Mouse (Mus musculus): ENCODE measurements around the gene Pygo1. TPM values are rescaled to one million over a fixed set of nuclear protein-coding genes. Genes with fewer than 3 reads are reported as not detected.

Gene Pygo1
- total RNA-seq, 2 experiments from 2014 or later: 13.5 to 14.9 TPM

DNA sequence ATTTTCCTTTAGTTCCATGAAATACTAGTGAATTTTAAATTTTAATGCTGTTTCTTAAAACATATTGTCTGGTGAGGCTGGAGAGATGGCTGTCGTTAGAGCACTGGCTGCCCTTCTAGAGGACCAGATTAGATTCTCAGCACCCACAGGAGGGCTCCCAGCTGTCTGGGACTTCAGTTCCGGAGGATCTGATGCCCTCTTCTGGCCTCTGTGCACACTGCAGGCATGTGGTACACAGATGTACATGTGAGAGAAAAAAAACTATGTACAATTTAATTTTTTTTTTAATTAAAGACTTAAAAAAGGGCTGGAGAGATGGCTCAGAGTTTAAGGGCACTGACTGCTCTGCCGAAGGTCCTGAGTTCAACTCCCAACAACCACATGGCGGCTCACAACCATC lies 9.9 kb downstream of the Pygo1 start:
- DNase-seq: no peak

DNA sequence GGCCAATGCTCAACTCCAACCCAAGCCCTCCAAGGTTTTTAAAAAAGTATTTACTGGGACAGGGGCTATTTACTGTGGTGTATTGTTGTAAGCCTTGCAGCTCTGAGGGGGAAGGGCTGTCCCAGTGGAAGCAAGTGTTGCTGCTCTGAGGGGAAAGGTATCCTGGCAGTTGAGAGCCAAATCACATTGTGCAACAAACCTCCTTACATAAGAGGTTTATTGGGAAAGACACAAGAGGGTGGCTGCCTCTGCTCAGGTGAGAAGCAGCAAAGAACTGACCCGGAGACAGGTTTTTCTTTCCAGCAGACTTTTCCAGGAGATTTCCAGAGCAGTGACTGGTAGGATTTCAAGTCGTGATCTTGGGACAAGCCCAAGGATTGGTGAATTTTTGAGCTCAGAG lies 10.9 kb downstream of the Pygo1 start:
- DNase-seq: no peak

GRCm38 (mm10) chr9:72943424-72943823 lies 18.0 kb downstream of the Pygo1 start:
- no peak for DNase-seq

DNA sequence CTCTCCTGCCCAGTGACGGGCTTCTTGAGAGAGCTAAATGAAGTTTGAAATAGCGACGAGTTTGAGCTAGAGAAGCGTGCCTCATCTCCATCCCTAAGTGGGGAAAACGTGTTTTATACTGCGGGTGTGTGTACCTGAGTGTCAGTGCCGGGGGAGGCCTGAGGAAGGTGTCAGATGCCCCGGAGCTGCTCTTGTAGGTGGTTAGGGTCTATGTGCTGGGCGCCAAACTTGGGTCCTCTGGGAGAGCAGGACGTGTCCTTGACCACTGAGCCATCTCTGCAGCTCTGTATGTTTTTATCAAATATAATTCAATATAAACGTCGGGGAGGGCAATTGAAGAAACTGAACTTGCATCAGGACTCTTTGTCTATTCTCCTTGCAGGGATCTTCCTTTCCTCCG lies 18.8 kb downstream of the Pygo1 start:
- DNase-seq: no peak

DNA sequence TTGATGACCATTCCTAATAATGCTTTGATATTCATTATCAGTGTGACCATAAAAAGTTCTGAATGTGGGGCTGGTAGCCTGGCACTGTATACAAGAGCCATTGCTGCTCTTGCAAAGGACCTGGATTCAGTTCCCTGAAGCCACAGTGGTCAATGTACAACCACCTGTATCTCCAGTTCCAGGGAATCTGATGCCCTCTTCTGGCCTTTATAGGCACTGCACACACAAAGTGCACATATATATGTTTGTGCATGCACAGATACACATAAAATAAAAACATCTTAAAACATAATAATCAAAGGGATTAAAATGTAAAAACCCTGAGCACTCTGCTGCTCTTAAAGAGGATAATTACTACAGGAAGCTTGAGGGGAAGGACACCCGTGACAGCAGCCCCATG lies 21.6 kb downstream of the Pygo1 start:
- no peak for DNase-seq

GRCm38 (mm10) chr9:72949572-72949971 lies 24.1 kb downstream of the Pygo1 start:
- no peak for DNase-seq

GRCm38 (mm10) chr9:72954746-72955145 lies 29.3 kb downstream of the Pygo1 start:
- DNase-seq: peak in 1 of 2 experiments; percentile 33

GRCm38 (mm10) chr9:72955546-72955945 lies 30.1 kb downstream of the Pygo1 start:
- peak; percentile 27 to 57 for DNase-seq

DNA sequence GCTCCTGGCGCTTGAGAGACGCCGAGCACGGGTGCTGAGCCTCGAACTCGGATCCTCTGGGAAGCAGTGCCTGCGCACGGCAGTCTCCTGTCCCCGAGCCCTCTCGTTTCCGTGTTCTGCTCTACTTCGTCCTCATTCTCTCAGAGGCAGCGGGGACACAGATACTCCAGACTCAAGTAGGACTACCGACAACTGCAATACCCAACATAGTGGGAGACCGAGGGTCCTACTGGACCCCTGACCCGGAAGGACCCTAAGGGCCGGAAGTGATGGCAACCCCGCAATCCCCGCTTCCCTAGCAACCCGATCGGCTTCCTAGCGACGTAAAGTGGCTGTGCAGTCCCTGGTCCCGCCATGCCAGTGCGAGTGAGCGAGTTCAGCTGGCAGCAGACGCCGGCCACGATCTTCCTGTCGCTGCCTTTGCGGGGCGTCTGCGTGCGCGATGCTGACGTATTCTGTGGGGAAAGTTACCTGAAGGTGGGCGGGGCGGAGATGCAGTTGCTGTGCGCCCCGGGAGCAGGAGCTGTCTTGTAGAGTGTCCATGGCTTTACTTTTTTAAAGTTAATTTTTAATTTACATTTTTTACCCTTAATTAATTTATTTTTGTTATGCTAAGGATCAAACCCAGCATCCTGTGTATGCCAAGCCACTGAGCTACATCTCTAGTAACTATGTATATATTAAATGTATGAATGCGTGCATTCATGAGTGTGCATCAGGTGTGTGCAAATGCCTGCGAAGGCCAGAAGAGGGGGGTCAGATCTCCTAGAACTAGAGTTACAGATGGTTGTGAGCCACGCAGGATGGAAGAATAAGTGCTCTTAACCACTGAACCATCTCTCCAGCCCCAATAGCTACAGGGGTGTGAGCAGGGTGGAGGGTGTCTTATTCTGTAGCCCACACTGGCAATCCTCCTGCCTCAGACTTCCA lies 33.3 kb downstream of the Pygo1 start, which contains the start of the genes Dyx1c1 and Gm44503:
Gene Dyx1c1, plus strand, starts transcription at position 265 of the 930 bp plus-strand sequence.
Gene Gm44503, plus strand, starts transcription at position 332 of the 930 bp plus-strand sequence.
- DNase-seq: peak; percentile 76 to 77

GRCm38 (mm10) chr9:72961346-72961745 lies 35.9 kb downstream of the Pygo1 start:
- DNase-seq: no peak

DNA sequence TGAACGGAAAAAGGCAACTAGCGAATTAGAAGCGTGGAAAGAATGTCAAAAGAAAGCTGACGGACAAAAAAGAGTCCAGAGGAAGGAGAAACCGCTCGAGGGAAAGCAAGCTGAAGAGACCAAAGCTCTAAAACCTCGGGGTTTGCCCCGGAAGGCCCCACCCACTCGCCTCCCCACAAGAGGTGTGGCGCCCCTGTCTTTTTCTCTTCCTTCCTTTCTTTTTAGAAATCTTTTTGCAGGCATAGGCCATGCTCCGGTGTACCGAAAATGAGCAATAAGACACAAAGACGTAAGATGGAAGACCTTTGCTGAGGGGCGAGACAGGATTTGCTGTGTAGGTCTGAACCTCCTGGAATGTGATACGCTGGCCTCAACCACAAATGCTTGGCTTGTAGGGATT lies 36.5 kb downstream of the Pygo1 start:
- no peak for DNase-seq

DNA sequence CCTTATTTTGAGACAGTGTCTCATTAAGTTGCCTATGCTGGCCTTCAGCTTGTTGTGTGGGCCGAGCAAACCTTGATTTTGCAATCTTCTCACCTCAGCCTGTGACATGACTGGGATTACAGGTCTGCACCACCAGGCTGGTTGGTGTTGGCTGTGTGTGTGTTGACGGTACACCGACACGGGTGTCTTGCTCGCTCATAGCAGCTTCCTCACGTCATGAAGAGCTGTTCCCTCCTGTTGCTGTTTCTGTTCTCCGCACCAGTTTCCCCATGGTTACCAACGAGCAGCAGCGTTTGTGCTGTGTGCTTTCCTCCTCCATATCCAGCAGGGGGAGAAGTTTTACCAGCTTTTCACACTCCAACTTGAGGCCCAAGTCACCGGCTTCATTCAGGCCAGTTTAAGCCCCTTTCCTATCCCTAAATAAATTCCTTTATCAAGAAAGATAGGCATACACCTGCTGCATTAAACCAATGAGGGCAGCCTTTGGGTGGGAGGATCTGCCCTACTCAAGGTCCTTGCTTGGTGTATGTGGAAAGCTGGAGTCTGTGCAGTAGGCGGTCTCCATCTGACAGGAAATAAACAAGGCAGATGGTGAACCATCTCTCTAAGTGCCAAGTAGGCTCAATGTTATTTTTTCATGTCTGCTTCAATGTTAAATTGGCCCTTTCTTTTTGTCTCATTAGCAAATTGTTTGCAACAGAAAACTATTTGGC lies 43.1 kb downstream of the Pygo1 start:
- peak; percentile 50 to 62 for DNase-seq

DNA sequence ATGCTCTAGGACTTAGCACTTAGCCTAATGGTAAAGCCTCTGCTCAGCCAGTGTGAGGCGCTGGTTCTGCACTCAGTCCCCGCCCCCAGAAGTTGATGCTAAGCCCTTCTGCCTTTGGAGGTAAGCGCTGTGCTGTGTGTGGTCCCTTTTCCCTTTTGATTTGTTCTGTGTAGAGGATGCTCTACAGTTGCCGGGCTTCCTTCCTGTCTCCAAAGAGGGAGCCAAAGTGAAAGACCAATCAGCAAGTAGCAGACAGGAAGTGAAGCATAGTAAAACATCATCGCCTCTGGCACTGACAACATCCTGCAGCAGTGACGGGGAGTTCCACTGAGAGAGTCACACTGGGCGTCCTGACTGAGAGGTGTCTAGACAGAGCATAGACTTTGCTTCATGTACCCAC lies 44.4 kb downstream of the Pygo1 start:
- peak in 1 of 2 experiments; percentile 53 for DNase-seq

DNA sequence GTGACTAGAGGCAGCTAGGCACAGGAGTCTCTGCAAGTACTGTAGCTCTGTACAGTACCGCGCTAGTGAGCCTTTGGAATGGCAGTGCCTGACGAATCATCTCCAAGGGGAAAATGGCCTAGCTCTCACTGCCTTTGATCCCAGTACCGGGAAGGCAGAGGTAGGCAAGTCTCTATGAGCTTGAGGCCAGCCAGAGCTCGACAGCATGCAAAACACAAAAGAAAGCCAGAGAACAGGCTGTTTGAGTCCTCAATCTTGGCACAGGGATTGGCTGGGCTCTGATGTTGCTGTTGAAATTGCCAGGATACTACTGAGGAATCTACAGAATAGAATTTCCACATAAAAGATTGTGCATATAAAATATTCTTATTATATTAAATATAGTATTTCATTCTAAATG lies 47.0 kb downstream of the Pygo1 start:
- DNase-seq: no peak

GRCm38 (mm10) chr9:72972984-72973383 lies 47.5 kb downstream of the Pygo1 start:
- DNase-seq: no peak

DNA sequence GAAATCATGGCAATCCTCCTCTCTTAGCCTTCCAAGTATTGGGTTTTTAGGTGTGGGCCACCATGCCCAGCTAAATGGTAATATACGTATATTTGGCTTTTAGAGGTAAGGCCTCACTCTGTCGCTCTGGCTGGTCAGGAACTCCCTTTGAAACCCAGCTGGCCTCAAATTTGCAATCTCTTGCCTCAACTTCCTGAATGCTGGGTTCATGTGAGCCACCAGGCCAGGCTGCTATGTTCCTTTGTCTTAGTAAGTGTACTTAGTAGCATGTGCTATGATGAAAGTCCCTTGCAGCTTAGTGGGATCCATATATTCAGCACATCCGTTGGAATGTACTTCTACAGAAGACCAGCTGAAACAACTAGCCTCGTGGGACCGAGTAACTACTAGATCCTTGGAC lies 49.3 kb downstream of the Pygo1 start:
- DNase-seq: no peak

DNA sequence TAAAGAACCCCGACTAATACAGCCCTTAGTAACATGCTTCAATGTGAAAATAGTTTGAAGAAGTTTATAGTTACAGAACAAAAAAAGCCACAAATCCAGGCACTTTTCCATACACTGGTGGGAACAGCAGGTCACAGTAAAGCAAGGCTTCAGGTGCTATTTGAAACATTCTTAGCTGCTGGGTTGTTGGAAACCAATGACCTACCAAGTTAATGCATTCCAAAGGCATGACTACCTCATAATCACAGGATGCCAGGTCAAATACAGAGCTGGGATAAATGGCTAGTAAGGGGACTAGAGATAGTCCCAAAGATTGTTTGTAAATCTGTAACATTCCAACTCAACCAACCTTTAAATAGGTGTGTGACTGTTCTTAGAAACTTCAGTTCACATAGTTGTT lies 49.8 kb downstream of the Pygo1 start:
- no peak for DNase-seq

- no peak for DNase-seq
These were observed 57.6 kb downstream of the Pygo1 start for GRCm38 (mm10) chr9:72983066-72983465.

- DNase-seq: peak; percentile 95 to 98
These were observed 60.1 kb downstream of the Pygo1 start, which contains the start of the genes Ccpg1os and Ccpg1 for GRCm38 (mm10) chr9:72985250-72986220. Gene Ccpg1os, minus strand, starts transcription at chr9:72985382. Gene Ccpg1, plus strand, starts transcription at chr9:72985429.

- no peak for DNase-seq
These were observed 62.3 kb downstream of the Pygo1 start for GRCm38 (mm10) chr9:72987703-72988102.

DNA sequence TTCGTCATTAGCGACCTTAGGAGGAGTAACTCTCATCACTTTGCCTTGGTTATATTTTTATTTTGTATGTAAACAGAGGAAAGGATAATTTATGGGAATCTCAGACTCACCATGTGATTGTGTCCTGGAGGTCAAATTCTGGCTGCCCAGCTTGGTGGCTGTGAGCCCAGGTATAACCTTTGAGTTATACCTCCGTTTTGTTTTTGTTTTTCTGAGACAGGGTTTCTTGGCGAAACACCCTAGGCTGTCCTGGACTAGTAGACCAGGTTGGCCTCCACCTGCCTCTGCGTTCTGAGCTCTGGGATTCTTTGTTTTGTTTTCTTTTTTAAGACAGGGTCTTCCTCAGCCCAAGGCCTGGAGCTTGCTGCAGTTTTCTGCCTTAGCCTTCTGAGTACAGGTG lies 63.3 kb downstream of the Pygo1 start:
- DNase-seq: no peak

- DNase-seq: no peak
These were observed 66.0 kb downstream of the Pygo1 start for GRCm38 (mm10) chr9:72991420-72991819.
